Comparison of ENCODE assay signal across 8 mouse cellular contexts in the genomic region with DNA sequence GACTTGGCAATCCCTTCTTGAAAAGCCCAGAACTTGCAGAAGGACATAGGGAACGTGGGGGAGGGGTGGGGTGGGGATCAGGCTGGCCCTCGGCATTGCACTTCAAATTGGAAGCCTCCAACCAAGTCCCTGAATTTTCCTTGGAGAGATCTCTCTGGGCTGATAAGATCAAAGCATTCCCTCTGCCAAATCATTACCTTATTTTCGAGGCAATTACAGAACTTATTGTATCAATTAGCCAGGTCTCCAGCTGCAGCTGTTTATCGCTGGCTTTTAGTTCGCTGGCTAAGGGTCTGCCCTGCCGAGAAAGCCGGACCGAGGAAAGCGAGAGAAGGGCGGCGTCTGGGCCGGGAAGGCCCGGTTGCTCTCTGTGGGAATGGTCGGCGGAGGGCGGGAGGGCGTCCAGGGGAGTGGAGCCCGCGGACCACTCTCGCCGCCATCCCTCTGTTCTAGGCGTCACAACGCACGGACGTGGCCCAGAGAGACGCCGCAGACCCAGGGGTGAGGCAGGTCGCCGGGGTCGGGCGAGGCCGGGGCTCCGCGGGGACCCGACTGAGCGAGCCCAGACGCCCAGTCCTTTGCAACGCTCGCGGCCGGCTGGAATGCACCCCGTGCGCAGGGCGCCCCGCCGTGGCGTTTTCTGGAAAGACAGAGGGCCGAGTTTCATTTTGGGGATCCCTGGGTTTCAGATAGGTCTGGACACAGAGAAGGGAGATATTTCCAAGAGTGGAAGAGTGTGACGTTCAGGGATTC. TPM values are rescaled to one million over a fixed set of nuclear protein-coding genes. Genes with fewer than 3 reads are reported as not detected.
A peak's percentile ranks its signal among the peaks of the same experiment; 100 is the strongest.
DNase-seq lines count a peak whose midpoint lies in the region; ATAC-seq lines count a peak whose summit lies in the region.

No protein-coding gene starts in this region.

- peak; percentile 66; the same call in 1 of the 2 replicates for ATAC-seq in hindbrain, embryonic 14.5 days (ENCODE audit: low FRiP score)

- DNase-seq in NIH3T3 (ENCODE audit: low read depth): peak; percentile 95
- DNase-seq in cerebellum, adult 9-11 months: peak; percentile 24
- DNase-seq in frontal cortex, postnatal 25 days (ENCODE audit: low spot score in 2 of 2): peak; percentile 89 to 93
- DNase-seq in hindbrain, embryonic 14.5 days (ENCODE audit: low spot score): peak; percentile 66
- DNase-seq in layer of hippocampus, postnatal 36 days: peak; percentile 84
- DNase-seq in lung, postnatal 25 days (ENCODE audit: low spot score): peak; percentile 91
- peak; percentile 86 for DNase-seq in right cerebral cortex, adult 18-20 months
- DNase-seq in urinary bladder, adult 2 months (ENCODE audit: low spot score): peak; percentile 91

- H3K36me3 ChIP-seq in hindbrain, embryonic 14.5 days (replicated peaks; ENCODE audit: control insufficient read depth, insufficient read depth): no peaks in the 10 kb centered on the region

- WGBS in hindbrain, embryonic 14.5 days: under 1% methylated on average over 48 of the region's 49 CpGs

- H3K27me3 ChIP-seq in hindbrain, embryonic 14.5 days (ENCODE audit: control insufficient read depth, insufficient read depth, low read length): peaks cover 28% of the 10 kb centered on the region

- no peaks in the 10 kb centered on the region for H3K9me3 ChIP-seq in hindbrain, embryonic 14.5 days (ENCODE audit: control insufficient read depth, low read length)

- H3K4me3 ChIP-seq in hindbrain, embryonic 14.5 days (replicated peaks; ENCODE audit: low read length): peak overlapping the region; percentile 42

- H3K27ac ChIP-seq in hindbrain, embryonic 14.5 days: no peak overlapping the region

- peak overlapping the region; percentile 64 for H3K4me2 ChIP-seq in hindbrain, embryonic 14.5 days (replicated peaks)

- no peaks in the 10 kb centered on the region; the same call in 1 of the 2 replicates for H3K4me1 ChIP-seq in hindbrain, embryonic 14.5 days (replicated peaks; ENCODE audit: control insufficient read depth, insufficient read depth, low read length)

- peak overlapping the region; percentile 59 for H3K9ac ChIP-seq in hindbrain, embryonic 14.5 days

RNA-seq across cellular contexts. Expression of a gene that starts 6.0 kb away (rescaled TPM):
- 0.82 and 1.2 TPM in 2 replicates for polyA plus RNA-seq in hindbrain, embryonic 14.5 days (2014; fragmentation: Nextera tagmentation; extraction: Ambion mirVana)
- total RNA-seq in layer of hippocampus, postnatal 36 days (2021): under 1 TPM; 0.23 to 0.52 TPM
- 14.3 and 19.6 TPM in 2 replicates for polyA plus RNA-seq in urinary bladder, adult 2 months (2012; rRNA removed)

Comparison
In these comparisons a context has a peak if more than half of its experiments do, and no peak if none do; other contexts are left out.
1. DNase-seq: peak in every context shown above with its lines; median percentile 95 in NIH3T3; 91 in frontal cortex, postnatal 25 days; 91 in lung, postnatal 25 days; 91 in urinary bladder, adult 2 months; 86 in right cerebral cortex, adult 18-20 months; 84 in layer of hippocampus, postnatal 36 days; 66 in hindbrain, embryonic 14.5 days; 24 in cerebellum, adult 9-11 months.